Mouse (Mus musculus) frontal cortex, adult (tissue): ENCODE data around the gene Sp1.
A peak's percentile ranks its signal among the peaks of the same experiment; 100 is the strongest.

ENCODE experiments used
- ATAC-seq: cut with Nextera tagmentation; 2 replicates; pipeline ENCODE4 v1.9.2; 2017; ENCODE audit warnings: mild to moderate bottlenecking, moderate library complexity, mixed read lengths; ENCODE audit not compliant: low TSS enrichment

Sp1 gene

DNA sequence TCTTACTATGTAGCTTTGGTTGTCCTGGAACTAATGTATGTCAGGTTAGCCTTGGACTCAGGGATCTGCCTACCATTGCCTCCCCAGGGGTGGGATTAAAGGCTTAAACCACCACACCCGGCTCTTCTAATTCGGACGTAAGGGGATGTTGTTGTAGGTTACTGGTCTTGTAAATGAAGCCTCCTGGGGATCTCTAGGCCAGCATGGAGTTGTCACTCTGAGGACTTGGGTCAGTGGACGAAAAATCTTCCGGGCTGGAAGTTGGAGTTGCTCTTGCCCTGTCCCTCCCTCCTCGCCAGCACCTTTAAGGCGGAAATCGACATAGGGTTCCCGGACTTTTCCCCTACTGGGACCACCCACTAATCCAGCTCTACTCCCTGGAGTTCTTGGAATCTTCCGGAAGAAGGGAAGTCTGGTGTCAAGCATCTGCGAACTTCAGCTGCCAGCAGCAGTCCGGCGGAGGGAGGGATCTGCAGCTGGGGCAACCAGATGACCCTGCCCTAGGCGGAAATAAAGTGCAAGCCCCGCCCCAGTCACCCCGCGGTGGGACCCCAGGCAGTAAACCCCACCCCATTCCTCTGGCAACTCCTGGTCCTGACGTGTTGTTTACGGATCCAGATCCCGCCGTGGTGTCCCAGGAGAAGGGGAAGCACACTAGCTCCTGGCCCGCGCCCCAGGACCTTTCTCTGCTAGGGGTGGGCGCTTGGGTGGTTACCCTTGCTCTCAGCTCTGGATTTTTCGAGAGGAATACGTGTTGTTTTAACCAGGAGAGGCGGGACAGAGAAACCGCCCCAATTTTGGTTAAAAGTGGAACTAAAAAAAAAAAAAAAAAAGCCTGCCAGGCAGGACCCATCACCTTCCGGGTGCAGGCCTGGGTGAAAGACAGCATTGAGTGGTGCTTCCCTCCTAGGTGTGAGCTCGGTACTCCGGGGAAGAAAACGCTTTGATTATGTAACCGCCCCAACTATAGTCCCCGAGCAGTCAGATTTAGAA is 6.4 kb upstream of the Sp1 start:
- peak; percentile 44; the same call in 1 of the 2 replicates for ATAC-seq

DNA sequence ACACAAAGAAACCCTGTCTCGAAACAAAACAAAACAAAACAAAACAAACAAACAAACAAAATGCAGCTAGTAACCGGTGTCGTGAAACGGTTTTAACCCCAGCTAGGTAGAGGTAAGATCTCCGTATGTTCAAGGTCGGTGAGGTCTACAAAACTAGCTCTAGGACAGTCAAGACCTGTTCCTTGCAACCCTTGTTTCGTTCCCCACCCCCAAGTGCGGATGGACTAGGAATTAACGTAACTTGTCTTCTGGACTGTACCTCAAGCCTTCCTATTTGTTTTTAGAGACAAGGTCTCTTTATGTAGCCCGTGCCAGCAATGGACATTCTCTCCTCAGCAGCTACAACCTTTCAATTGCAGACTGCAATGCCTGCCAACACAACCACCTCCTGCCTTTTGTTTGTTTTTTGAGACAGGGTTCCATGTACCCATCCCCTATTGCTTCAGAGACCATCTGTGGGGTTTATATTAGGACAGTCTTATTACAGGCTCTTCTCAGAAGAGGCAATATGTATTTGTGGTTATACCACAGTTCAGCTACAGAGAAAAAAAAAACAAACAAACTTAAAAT is 5.4 kb upstream of the Sp1 start:
- no peak for ATAC-seq

DNA sequence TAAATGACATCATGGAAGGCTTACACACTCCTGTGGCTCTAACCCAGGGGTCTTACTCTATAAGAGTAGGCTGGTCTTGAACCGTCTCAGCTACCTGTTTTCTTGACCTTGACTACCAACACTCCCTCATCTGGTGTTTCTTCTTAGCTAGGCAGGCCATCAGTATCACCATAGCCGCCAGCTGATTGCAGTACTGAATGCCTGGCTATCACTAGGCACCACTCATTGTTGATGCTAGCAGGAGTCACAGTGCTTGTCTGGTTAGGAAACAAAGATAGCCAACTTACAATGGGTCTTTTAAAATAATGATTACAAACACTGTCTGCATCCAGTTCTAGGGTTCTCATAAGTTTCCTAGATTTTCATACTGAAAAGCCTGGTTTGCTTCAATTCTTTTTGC is 4.7 kb upstream of the Sp1 start:
- no peak for ATAC-seq

DNA sequence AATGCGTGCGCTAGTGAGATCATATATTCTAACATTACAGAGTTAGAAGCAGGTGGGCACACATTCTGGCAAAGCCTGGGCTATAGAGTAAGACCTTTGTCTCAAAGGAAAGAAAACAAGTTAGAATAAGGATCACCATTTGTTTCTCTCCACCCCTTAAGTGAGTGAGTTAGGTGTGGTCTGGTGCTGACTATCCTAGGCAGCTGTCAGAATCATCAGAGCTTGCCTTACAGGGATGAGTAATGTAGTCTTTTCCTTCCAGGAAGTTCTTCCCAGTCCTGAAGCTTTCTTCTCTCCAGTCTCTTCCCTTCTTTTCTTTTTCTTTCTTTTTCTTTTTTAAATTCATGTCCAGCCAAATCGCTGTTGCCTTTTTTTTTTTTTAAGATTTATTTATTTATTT is 3.7 kb upstream of the Sp1 start:
- ATAC-seq: no peak

DNA sequence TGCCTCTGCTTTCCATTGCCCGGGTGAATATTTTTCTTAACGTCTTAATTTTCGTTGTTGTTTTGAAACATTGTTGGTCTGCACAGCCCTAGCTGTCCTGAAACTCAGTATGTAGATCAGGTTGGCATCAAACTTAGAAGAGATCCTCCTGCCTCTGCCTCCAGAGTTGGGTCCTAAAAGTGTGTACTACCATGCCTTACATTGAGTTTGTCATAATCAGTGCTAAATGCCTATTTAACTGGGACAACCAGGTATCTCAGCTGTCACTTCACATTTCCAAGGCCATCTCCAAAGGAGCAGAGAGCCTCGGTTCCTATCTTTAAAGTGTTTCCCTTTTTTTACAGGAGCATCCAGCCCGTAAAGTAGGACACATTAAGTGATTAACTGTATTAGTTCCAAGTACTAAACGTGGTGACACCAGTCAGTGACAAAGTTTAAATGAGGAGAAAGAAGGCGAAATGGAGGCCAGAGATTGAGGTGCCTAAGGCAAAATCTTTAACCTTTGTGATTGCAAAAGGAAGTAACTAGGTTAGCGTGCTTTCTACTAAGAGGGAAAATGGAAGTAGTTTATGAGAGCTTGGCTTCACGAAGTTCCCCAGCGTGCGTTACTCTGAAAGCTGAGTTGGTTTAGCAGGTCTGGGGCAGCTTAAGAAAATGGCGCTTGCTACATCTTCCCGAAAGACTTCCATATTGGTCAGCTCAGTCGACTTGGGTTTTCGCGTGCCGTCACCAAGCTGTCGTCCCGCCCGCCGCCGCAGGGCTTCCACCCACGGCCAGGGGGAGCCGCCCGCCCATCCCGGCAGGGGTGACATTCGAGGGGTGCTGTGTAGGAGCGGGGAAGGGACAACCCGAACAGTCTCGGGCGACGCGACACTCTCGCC is 1.1 kb upstream of the Sp1 start:
- peak; percentile 44; the same call in 1 of the 2 replicates for ATAC-seq

- no peak for ATAC-seq
These were observed 411 bp downstream of the Sp1 start for GRCm38 (mm10) chr15:102406196-102406911.

- ATAC-seq: no peak
These were observed 1.1 kb downstream of the Sp1 start for GRCm38 (mm10) chr15:102406912-102407580.

GRCm38 (mm10) chr15:102407681-102408557 is 2.0 kb downstream of the Sp1 start:
- ATAC-seq: no peak

- ATAC-seq: no peak
These were observed 2.7 kb downstream of the Sp1 start for GRCm38 (mm10) chr15:102408558-102409130.

DNA sequence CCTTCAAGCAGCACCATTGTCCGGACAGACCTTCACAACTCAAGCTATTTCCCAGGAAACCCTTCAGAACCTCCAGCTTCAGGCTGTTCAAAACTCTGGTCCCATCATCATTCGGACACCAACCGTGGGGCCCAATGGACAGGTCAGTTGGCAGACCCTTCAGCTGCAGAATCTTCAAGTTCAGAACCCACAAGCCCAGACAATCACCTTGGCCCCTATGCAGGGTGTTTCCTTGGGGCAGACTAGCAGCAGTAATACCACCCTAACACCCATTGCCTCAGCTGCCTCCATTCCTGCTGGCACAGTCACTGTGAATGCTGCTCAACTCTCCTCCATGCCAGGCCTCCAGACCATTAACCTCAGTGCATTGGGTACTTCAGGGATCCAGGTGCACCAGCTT is 3.3 kb downstream of the Sp1 start:
- no peak for ATAC-seq

GRCm38 (mm10) chr15:102411077-102411476 is 5.1 kb downstream of the Sp1 start:
- no peak for ATAC-seq

GRCm38 (mm10) chr15:102413687-102414086 is 7.7 kb downstream of the Sp1 start:
- ATAC-seq: no peak

DNA sequence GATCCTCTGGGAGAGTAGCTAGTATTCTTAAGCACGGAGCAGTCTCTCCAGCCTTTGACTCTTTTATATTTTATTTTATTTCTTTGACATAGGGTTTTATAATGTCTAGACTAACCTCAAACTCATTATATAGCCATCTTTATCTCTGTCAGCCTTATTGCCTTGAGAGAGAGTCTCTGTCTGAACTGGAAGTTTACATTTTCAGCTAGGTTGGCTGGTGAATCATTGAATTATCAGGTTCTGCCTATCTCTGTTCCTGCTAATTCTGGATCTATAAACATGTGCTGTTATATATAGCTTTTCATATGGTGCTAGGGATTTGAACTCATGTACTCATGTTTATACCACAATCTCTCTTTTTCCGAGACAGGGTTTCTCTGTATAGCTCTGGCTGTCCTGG is 11.6 kb downstream of the Sp1 start:
- no peak for ATAC-seq

GRCm38 (mm10) chr15:102420986-102421385 is 15.0 kb downstream of the Sp1 start:
- no peak for ATAC-seq

DNA sequence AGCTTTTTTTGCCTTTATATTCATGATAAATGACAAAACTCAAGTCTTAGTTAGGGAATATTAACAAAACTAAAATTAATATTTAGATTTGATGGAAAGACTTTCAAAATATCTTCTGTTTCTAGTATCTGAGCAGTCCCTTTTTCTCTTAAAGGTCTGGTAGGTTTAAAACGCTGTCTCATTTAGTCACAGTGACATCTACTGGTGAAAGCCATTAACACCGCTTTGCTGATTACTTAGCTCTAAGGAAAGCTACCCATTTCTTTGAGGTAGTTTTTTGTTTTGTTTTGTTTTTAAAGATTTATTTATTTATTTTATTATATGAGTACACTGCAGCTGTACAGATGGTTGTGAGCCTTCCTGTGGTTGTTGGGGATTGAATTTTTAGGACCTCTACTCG is 15.5 kb downstream of the Sp1 start:
- 0 out of 2 replicates have a peak, but pooled peaks have one; percentile 59 for ATAC-seq

GRCm38 (mm10) chr15:102423602-102424240 is 17.8 kb downstream of the Sp1 start:
- no peak for ATAC-seq

- no peak for ATAC-seq
These were observed 18.7 kb downstream of the Sp1 start for GRCm38 (mm10) chr15:102424657-102425056.

DNA sequence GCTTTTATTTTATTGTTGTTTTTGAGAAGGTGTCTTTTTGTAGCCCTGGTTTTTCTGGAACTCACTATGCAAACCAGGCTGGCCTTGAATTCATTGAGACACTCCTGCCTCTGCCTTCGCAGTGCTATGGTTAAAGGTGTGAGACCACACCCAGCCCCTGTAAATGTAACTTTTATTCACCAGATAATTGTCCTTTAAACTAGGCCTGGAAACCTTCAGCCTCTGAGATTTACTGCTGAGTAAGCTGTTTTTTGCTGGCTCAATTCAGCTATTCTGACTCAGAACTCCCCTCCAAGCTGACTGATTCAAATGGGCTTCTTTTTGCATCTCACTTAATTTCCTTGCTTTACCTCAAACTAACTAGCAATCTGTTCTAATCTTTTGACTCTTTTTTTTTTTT is 21.0 kb downstream of the Sp1 start:
- ATAC-seq: no peak

GRCm38 (mm10) chr15:102432046-102432445 is 26.1 kb downstream of the Sp1 start:
- ATAC-seq: no peak
